Mouse (Mus musculus) adrenal gland, postnatal 14 days (tissue): ENCODE results near the gene Klf11. TPM values are rescaled to one million over a fixed set of nuclear protein-coding genes. Genes with fewer than 3 reads are reported as not detected.
"Not testable (repeated sequence)": the region's sequence is repeated elsewhere in the genome, so short reads cannot be mapped to it uniquely, and the experiment has no call there.

ENCODE experiments used
- DNase-seq: peaks from one replicate; pipeline ENCODE4 v3.0.0; 2021; ENCODE audit warnings: mixed read lengths
- total RNA-seq: library from RNA; stranded (reverse); gene quantifications from 2 replicates; pipeline ENCODE4 v1.2.3, GENCODE M21; 2021

The Klf11 gene
- total RNA-seq, 1 experiment from 2014 or later, result 13.7 TPM

GRCm38 (mm10) chr12:24654065-24654862, 3.2 kb downstream of the Klf11 start:
- DNase-seq, result no peak

GRCm38 (mm10) chr12:24656436-24656835, 5.4 kb downstream of the Klf11 start:
- DNase-seq, result no peak

DNA sequence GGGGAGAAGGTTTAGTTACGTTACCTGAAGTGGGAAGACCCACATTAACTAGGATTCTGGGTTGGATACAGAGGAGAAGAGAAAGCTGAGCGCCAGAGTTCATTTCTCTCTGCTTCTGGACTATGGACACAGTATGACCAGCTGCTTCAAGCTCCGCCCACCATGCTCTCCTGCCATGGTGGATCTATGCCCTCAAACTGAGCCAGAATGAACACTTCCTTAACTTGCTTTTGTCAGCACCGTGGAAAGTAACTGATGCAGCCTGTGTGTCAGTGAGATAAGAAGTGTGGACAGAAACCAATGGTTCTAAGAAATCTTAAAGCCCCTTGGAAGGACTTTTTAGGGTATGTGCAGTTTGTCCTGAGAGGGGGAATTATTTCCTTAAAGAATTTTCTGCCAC, 7.9 kb downstream of the Klf11 start:
- no peak for DNase-seq

DNA sequence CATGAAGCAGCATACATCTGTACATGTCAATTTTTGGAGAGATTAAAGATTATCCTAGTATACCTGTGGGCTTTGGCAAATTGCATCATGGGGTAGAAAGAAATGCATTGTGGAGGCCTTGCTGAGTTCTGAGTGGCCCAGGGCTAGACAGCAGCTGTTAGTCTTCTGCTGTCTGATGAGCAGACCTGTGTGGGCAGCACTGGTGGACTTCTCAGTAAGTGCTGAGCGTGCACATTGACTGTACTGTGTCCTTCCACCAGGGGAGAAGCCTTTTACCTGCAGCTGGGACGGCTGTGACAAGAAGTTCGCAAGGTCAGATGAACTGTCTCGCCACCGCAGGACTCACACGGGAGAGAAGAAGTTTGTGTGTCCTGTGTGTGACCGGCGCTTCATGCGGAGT, 8.8 kb downstream of the Klf11 start:
- no peak for DNase-seq

DNA sequence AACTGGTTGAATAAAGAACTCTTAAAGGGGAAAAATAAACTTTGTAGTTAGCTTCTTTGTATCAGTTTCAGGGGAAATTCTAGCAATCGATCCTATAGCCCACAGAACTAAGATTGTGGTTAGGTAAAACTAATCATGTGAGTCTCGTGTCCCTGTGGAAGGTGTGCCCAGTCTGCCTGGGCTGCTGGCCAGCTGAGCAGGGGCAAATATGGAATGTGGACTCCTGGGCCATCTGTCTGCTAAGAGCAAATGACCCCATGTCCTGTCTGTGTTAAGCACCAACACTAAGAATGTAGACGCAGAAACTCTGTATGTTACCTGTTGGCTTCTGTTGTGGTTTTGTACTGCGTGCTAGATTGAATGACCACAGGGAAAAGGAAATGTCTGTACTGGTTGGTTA, 10.0 kb downstream of the Klf11 start:
- DNase-seq, result no peak

GRCm38 (mm10) chr12:24662131-24662530, 11.1 kb downstream of the Klf11 start:
- DNase-seq, result no peak

GRCm38 (mm10) chr12:24680096-24680491, 29.0 kb downstream of the Klf11 start:
- DNase-seq, result no peak

GRCm38 (mm10) chr12:24680492-24681285, 29.6 kb downstream of the Klf11 start:
- DNase-seq, result peak; percentile 55

DNA sequence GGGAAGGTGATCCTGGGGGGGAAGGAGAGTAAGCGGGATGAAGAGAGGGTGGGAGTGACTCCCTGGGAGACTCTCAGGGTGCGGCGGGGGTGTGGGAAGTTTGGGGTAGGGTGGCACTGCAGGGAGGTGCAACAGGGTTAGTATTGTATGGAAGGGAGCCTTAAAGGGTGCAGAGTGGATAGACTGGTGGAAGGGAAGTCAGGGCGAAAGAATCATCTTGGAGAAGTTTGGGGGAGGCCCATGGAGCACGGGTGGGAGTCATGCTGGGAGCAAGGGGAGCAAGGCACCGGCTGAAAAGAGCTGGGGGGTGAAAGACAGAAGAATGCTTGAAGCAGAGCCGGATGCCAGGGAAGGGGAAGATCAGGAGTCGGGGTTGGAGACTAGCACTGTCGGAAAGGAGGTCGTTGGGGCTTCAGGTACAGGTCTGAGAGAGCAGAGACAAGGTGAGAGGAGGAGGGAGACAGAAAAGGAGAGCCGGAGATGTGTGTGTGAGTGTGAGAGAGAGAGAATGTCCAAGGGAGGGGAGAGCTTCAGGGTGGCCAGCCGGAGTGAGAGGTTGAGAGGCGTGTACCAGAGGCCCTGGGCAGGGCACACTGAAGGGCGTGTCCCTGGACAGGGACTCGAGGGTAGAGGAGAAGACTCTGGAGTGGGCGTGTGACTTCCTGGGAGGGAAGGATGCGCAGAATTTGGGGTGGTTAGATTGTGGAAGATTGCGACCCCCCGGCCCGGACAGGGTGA, 30.4 kb downstream of the Klf11 start, which contains the start of gene Cys1:
Cys1 (minus strand) TSS at position 528 of the 738 bp plus-strand sequence.
- peak; percentile 49 for DNase-seq

DNA sequence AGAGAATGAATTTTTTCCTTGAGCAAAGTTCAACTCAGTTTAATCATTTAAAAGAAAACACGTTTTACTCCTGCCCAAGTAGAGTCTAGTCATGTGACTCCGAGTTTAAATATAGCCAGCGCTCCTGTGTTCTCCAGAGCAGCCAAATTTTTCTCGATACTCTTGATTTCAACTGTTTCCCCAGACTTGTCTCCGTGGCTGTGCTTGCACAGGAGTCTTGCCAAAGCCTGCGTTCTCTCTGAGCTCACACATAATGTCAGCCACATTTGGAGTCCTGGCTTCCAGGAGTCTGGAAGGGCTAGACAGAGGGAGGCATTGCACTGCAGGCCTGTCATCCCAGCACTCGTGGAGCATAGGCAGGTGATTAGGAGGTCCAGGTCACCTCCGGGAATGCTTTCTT, 31.5 kb downstream of the Klf11 start:
- DNase-seq, result peak; percentile 37

GRCm38 (mm10) chr12:24683461-24683860, 32.4 kb downstream of the Klf11 start:
- no peak for DNase-seq

- DNase-seq, result no peak
Measured at GRCm38 (mm10) chr12:24686038-24686695, 35.1 kb downstream of the Klf11 start.

GRCm38 (mm10) chr12:24686696-24687346, 35.7 kb downstream of the Klf11 start:
- no peak for DNase-seq

DNA sequence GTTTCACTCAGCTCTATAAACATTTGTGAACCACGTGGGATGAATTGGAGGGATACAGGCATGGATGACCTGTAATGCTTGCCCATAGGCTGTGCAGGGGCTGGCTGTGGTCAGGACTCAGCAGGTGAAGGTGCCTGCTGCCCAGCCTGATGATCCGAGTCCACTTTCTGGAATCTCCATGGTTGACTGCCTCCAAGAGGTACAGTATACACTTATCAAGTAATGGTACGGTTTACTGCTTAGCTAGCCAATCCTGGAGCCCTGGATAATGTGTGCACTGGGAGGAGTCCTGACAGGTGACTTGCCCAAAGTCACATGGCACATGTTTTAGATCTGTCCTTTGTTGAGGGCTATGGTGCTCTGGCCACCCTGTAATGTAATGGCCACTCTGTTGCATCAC, 39.3 kb downstream of the Klf11 start:
- DNase-seq, result no peak

- peak; percentile 91 for DNase-seq
Measured at GRCm38 (mm10) chr12:24696500-24697483, 45.7 kb downstream of the Klf11 start.

DNA sequence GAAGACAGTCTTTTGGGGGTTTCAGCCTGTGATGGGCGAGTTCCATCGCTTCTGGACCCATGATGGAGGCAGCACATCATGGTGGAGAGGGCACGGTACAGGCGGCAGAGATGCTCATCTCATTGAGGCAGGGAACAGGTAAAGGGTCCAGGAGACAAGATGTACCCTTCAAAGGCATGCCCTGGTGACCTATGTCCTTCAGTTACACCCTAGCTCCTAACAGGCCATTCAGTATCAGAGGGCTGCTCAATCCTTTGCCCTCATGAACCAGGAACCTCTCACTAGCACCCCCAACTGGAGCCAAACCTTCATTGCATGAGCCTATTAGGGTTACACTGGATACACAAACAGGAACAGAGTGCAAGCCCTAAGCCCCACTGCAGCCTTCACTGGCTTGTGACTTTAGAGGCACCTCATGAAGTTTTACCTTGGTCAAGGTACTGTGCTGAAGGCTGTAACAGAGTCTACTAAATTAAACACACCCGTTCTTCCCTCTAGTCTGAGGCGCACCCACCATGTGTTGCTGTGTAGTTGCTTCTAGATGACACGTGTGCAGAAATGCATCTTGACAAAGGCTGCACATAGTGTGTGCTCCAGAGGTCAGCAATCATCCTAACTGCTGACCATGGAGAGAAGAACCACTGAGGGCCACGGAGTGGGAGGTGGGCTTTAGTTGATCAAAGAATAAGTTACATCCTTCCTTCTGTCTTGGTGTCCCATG, 46.6 kb downstream of the Klf11 start:
- no peak for DNase-seq

GRCm38 (mm10) chr12:24698514-24698913, 47.4 kb downstream of the Klf11 start:
- DNase-seq, result no peak

- DNase-seq, result no peak
Measured at GRCm38 (mm10) chr12:24699578-24699977, 48.5 kb downstream of the Klf11 start.

GRCm38 (mm10) chr12:24701621-24702020, 50.5 kb downstream of the Klf11 start:
- DNase-seq, result not testable (repeated sequence)

DNA sequence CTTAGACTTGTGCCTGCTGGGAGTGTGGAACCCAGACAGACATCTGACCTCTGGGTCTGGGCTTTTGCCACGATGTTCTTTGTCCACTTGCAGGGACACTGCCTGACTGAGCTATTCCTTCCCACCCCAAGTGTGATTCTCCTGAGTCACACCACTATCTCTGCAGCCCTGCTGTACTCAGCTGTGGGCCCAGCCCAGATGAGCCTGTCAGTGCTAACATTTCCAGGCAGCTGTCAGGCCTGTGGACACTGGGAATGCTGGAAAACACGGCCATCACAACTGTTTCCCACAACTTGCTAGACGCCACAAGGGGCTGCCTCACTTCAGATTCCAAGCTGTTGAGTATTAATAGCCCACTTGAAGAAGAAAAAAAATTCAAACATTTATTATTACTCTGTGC, 51.9 kb downstream of the Klf11 start:
- no peak for DNase-seq
